Mouse (Mus musculus) limb, embryonic 15.5 days (tissue): ENCODE data around the gene Srarp. TPM values are rescaled to one million over a fixed set of nuclear protein-coding genes. Genes with fewer than 3 reads are reported as not detected.

ENCODE experiments used
- ATAC-seq: fragments of 200-750 bp; cut with Nextera tagmentation; 2 replicates; pipeline ENCODE4 v1.8.0; 2017; ENCODE audit warnings: low read depth, moderate TSS enrichment; ENCODE audit not compliant: insufficient number of reproducible peaks, low FRiP score, low TSS enrichment
- H3K27ac ChIP-seq: fragments of 300-500 bp; sonication (generic); 2 replicates; pipeline ENCODE4 v1.5.1; 2015; ENCODE audit warnings: moderate library complexity, mild to moderate bottlenecking, inconsistent platforms
- H3K27me3 ChIP-seq: fragments of 300-500 bp; sonication (generic); 2 replicates; pipeline ENCODE4 v1.6.1; 2015; ENCODE audit warnings: inconsistent platforms
- H3K36me3 ChIP-seq: fragments of 300-500 bp; sonication (generic); 2 replicates; pipeline ENCODE4 v1.6.1; 2015; ENCODE audit warnings: inconsistent platforms
- H3K4me1 ChIP-seq: fragments of 300-500 bp; sonication (generic); 2 replicates; pipeline ENCODE4 v1.6.1; 2015; ENCODE audit warnings: inconsistent platforms
- H3K4me2 ChIP-seq: fragments of 300-500 bp; sonication (generic); 2 replicates; pipeline ENCODE4 v1.6.1; 2015; ENCODE audit warnings: mild to moderate bottlenecking, inconsistent platforms
- H3K4me3 ChIP-seq: fragments of 300-500 bp; sonication (generic); 2 replicates; pipeline ENCODE4 v1.5.1; 2015; ENCODE audit warnings: mild to moderate bottlenecking, inconsistent platforms
- H3K9ac ChIP-seq: fragments of 300-500 bp; sonication (generic); 2 replicates; pipeline ENCODE4 v1.6.1; 2015; ENCODE audit warnings: inconsistent platforms
- H3K9me3 ChIP-seq: fragments of 300-500 bp; sonication (generic); 2 replicates; pipeline ENCODE4 v1.6.1; 2016; ENCODE audit warnings: inconsistent platforms
- WGBS: fragments of 180-500 bp; shearing (Covaris S2); methylation state at CpG from one replicate; pipeline ENCODE4 v1.1.7; 2015; 5-methylcytosine and 5-hydroxymethylcytosine counted together
- polyA plus RNA-seq: library from polyadenylated mRNA; unstranded; fragments of >200 nt; fragmentation: Nextera tagmentation; extraction: Ambion mirVana; gene quantifications from 2 replicates; pipeline ENCODE4 v1.2.1, GENCODE M21; 2015

The Srarp gene
- polyA plus RNA-seq, 1 experiment from 2014 or later = not detected

GRCm38 (mm10) chr4:141466844-141467580 is 31.1 kb upstream of the Srarp start:
- no peak for ATAC-seq
- Histone ChIP-seq H3K9me3 (no peaks in the 10 kb centered on the region), H3K4me3 (no peak overlapping the region), H3K27ac (no peak overlapping the region), H3K36me3 (peaks cover 97% of the 10 kb centered on the region), H3K27me3 (no peaks in the 10 kb centered on the region), H3K9ac (no peak overlapping the region), H3K4me1 (no peaks in the 10 kb centered on the region; the same call in 1 of the 2 replicates), H3K4me2 (no peak overlapping the region)
- WGBS = 85% methylated on average over 15 of the region's 15 CpGs

DNA sequence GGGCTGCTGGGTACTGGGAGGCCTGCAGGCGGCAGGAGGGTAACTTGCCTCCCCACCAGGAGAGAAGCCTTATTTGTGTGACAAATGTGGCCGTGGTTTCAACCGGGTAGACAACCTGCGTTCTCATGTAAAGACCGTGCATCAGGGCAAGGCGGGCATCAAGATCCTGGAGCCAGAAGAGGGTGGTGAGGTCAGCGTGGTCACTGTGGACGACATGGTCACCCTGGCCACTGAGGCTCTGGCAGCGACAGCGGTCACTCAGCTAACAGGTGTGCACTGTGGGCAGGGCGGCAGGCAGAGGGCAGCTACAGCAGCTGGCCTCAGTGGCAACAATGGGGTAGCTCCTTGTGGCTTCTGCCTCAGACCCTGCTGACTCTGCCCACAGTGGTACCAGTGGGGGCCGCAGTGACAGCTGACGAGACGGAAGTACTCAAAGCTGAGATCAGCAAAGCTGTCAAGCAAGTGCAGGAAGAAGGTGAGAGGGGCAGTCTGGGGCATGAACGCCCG is 30.4 kb upstream of the Srarp start:
- H3K9ac ChIP-seq = no peak overlapping the region
- no peaks in the 10 kb centered on the region for H3K9me3 ChIP-seq
- no peaks in the 10 kb centered on the region for H3K27me3 ChIP-seq
- H3K4me1 ChIP-seq = no peaks in the 10 kb centered on the region; the same call in 1 of the 2 replicates
- 87% methylated on average over 16 of the region's 16 CpGs for WGBS
- ATAC-seq = no peak
- H3K4me3 ChIP-seq = no peak overlapping the region
- H3K36me3 ChIP-seq = peaks cover 97% of the 10 kb centered on the region
- H3K27ac ChIP-seq = no peak overlapping the region
- H3K4me2 ChIP-seq = no peak overlapping the region

DNA sequence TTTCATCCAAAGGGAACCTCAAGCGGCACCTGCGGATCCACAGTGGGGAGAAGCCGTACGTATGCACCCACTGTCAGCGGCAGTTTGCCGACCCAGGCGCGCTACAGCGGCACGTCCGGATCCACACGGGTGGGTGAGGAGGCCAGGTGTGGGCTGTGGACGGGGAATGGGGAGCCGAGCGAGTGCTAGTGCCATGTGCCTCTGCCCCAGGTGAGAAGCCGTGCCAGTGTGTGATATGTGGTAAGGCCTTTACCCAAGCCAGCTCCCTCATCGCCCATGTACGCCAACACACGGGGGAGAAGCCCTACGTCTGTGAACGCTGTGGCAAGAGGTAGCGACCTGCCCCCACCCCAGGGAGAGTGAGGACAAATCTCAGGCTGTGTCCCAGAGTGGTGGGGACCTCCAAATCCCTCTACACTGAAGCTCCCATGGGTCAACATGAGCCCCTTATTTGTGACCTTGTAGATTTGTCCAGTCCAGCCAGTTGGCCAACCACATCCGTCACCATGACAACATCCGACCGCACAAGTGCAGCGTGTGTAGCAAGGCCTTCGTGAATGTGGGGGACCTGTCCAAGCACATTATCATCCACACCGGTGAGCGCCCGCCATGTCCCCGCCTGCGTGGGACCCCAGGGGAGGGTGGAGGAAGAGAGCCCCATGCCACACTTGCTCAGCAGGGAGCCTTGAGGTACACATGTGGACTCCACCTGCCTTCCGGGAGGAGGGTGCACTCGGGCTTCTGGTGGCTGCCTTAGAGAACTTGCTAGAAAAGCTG is 29.8 kb upstream of the Srarp start:
- Histone ChIP-seq H3K4me2 (no peak overlapping the region), H3K27me3 (no peaks in the 10 kb centered on the region), H3K9me3 (no peaks in the 10 kb centered on the region), H3K9ac (no peak overlapping the region), H3K36me3 (peaks cover 91% of the 10 kb centered on the region), H3K4me3 (no peak overlapping the region), H3K4me1 (no peaks in the 10 kb centered on the region; the same call in 1 of the 2 replicates), H3K27ac (no peak overlapping the region)
- ATAC-seq = no peak
- 92% methylated on average over 34 of the region's 34 CpGs for WGBS

DNA sequence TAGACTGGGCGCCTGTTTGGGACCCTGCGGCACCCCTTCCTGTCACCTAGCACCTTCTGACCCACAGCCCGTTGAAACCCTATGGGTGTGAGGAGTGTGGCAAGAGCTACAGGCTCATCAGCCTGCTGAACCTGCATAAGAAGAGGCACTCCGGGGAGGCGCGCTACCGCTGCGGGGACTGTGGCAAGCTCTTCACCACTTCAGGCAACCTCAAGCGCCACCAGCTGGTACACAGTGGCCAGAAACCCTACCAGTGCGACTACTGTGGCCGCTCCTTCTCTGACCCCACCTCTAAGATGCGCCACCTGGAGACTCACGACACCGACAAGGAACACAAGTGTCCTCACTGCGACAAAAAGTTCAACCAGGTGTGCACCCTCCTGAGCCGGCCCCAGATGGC is 28.8 kb upstream of the Srarp start:
- no peaks in the 10 kb centered on the region for H3K27me3 ChIP-seq
- no peak overlapping the region for H3K4me3 ChIP-seq
- peaks cover 83% of the 10 kb centered on the region for H3K36me3 ChIP-seq
- no peaks in the 10 kb centered on the region for H3K9me3 ChIP-seq
- no peak for ATAC-seq
- no peak overlapping the region for H3K9ac ChIP-seq
- 75% methylated on average over 16 of the region's 16 CpGs for WGBS
- H3K4me1 ChIP-seq = no peaks in the 10 kb centered on the region; the same call in 1 of the 2 replicates
- no peak overlapping the region for H3K4me2 ChIP-seq
- H3K27ac ChIP-seq = no peak overlapping the region

DNA sequence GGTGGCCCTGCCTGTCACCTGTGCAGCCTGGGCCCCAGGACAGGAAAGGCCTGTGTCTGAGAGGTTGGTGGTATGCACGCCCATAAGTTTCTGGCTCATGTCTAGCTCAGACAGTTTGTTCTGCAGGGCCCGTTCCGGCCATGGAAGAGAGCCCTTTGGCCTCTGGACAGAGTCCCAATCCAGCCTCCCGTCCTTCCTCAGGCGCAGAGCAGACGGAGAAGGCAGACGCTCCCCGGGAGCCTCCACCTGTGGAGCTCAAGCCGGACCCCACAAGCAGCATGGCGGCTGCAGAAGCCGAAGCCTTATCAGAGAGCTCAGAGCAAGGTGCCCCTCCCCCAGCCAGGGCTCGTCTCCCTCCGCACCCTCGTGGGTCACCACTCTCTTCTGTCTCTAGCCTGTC is 27.6 kb upstream of the Srarp start:
- no peaks in the 10 kb centered on the region for H3K9me3 ChIP-seq
- ATAC-seq = no peak
- H3K4me3 ChIP-seq = no peak overlapping the region
- H3K4me2 ChIP-seq = no peak overlapping the region
- H3K27ac ChIP-seq = no peak overlapping the region
- 83% methylated on average over 14 of the region's 14 CpGs for WGBS
- peaks cover 73% of the 10 kb centered on the region for H3K36me3 ChIP-seq
- peaks cover 7% of the 10 kb centered on the region for H3K4me1 ChIP-seq
- H3K27me3 ChIP-seq = no peaks in the 10 kb centered on the region
- no peak overlapping the region for H3K9ac ChIP-seq

DNA sequence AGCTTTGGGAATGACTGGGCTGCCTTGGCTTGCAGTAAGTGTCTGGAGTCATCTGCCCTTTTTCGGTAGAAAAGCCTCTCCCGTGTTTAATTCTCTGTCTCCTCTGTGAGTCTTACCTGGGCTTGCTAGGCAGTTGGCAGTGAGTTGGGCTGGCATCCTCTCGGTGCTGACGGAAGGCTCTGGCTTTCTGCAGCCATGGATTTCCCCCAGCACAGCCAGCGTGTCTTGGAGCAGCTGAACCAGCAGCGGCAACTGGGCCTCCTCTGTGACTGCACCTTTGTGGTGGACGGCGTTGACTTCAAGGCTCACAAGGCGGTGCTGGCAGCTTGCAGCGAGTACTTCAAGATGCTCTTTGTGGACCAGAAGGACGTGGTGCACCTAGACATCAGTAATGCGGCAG is 25.7 kb upstream of the Srarp start:
- Histone ChIP-seq H3K36me3 (peaks cover 57% of the 10 kb centered on the region), H3K9me3 (no peaks in the 10 kb centered on the region), H3K4me2 (no peak overlapping the region), H3K9ac (no peak overlapping the region), H3K4me1 (peaks cover 15% of the 10 kb centered on the region), H3K27me3 (no peaks in the 10 kb centered on the region), H3K4me3 (no peak overlapping the region), H3K27ac (no peak overlapping the region)
- 89% methylated on average over 12 of the region's 12 CpGs for WGBS
- ATAC-seq = no peak

DNA sequence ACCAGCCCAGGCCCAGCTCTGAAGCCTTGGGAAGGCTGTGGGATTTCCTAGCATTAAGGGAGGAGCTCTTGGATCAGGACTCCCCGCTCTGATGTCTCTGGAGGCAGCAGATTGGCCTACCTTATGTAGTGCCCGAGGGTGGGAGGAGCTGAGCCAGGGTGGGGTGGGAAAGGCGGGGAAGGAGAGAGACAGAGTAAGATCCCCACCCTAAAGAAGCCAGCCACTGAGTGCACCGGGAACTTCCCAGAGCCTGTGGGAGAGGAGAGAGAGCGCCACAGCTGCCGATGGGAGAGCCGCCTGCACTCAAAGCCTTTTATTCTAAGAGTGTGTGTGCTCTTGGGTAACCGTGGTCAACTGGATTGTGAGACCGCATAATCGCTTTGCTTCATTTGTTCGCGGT is 25.2 kb upstream of the Srarp start:
- no peak overlapping the region for H3K9ac ChIP-seq
- H3K4me3 ChIP-seq = no peak overlapping the region
- peaks cover 15% of the 10 kb centered on the region for H3K4me1 ChIP-seq
- 0 out of 2 replicates have a peak overlapping the region, but pooled peaks have one; percentile 12 for H3K27ac ChIP-seq
- no peak for ATAC-seq
- H3K4me2 ChIP-seq = no peak overlapping the region
- no peaks in the 10 kb centered on the region for H3K9me3 ChIP-seq
- no peaks in the 10 kb centered on the region for H3K27me3 ChIP-seq
- WGBS = 72% methylated on average over 12 of the region's 12 CpGs
- H3K36me3 ChIP-seq = peaks cover 52% of the 10 kb centered on the region

- Histone ChIP-seq H3K4me2 (no peak overlapping the region), H3K4me3 (no peak overlapping the region), H3K9ac (no peak overlapping the region), H3K27me3 (no peaks in the 10 kb centered on the region), H3K27ac (no peak overlapping the region), H3K4me1 (peaks cover 19% of the 10 kb centered on the region), H3K36me3 (peaks cover 46% of the 10 kb centered on the region), H3K9me3 (no peaks in the 10 kb centered on the region)
- ATAC-seq = no peak
- 87% methylated on average over 4 of the region's 4 CpGs for WGBS
Measured at GRCm38 (mm10) chr4:141460481-141460880, 24.6 kb upstream of the Srarp start.

DNA sequence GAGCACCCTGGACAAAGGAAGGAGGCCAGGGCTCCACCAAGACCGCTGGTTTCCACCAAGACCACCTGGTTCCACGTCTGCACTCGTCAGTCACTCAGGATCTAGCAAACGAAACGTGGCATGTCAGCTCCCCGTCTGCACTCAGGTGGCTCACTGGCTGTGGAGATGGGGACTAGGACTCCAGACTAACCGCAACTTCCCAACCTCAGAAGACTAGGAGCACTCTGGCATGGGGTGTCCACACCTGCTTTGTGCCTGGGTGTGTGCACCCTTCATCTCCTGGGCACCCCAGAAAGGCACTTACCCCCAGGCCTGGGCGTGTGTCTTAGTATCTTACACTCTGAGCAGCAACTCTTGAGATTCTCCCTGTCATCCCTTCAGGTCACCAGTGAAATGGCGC is 23.9 kb upstream of the Srarp start:
- peaks cover 24% of the 10 kb centered on the region for H3K4me1 ChIP-seq
- ATAC-seq = no peak
- no peak overlapping the region for H3K4me3 ChIP-seq
- H3K36me3 ChIP-seq = peaks cover 39% of the 10 kb centered on the region
- no peaks in the 10 kb centered on the region for H3K27me3 ChIP-seq
- WGBS = 88% methylated on average over 9 of the region's 9 CpGs
- H3K4me2 ChIP-seq = no peak overlapping the region
- H3K9me3 ChIP-seq = no peaks in the 10 kb centered on the region
- H3K9ac ChIP-seq = no peak overlapping the region
- no peak overlapping the region for H3K27ac ChIP-seq

GRCm38 (mm10) chr4:141458888-141459287 is 23.0 kb upstream of the Srarp start:
- Histone ChIP-seq H3K27ac (peak overlapping the region; percentile 79), H3K27me3 (no peaks in the 10 kb centered on the region), H3K4me1 (peaks cover 29% of the 10 kb centered on the region), H3K36me3 (peaks cover 32% of the 10 kb centered on the region), H3K4me2 (no peak overlapping the region), H3K9me3 (no peaks in the 10 kb centered on the region), H3K4me3 (no peak overlapping the region), H3K9ac (no peak overlapping the region)
- WGBS = 65% methylated on average over 3 of the region's 3 CpGs
- ATAC-seq = no peak

GRCm38 (mm10) chr4:141458236-141458635 is 22.3 kb upstream of the Srarp start:
- WGBS = 10% methylated on average over 7 of the region's 7 CpGs
- ATAC-seq = 0 out of 2 replicates have a peak, but pooled peaks have one; percentile 38
- no peak overlapping the region for H3K4me2 ChIP-seq

More at GRCm38 (mm10) chr4:141458236-141458635, 22.3 kb upstream of the Srarp start:
- Histone ChIP-seq H3K36me3 (peaks cover 28% of the 10 kb centered on the region), H3K4me3 (no peak overlapping the region), H3K9me3 (no peaks in the 10 kb centered on the region), H3K27ac (peak overlapping the region; percentile 79), H3K9ac (no peak overlapping the region), H3K4me1 (peaks cover 29% of the 10 kb centered on the region), H3K27me3 (no peaks in the 10 kb centered on the region)
